Mouse (Mus musculus) cortical plate, adult 2 months (tissue): Measurements from ENCODE around the gene Det1.

Source experiments
- CTCF ChIP-seq: fragments of 200-500 bp; IDR thresholded peaks from 2 replicates; pipeline ENCODE4 v1.5.1; 2011; ENCODE audit warnings: mild to moderate bottlenecking, control low read depth, low read length; ENCODE audit not compliant: insufficient read depth; ENCODE audit errors: extremely low read depth
- POLR2A ChIP-seq: fragments of 200-500 bp; IDR thresholded peaks from 2 replicates; pipeline ENCODE4 v1.6.1; 2011; ENCODE audit warnings: mild to moderate bottlenecking, low read length, control low read depth; ENCODE audit not compliant: insufficient read depth; ENCODE audit errors: extremely low read depth

DNA sequence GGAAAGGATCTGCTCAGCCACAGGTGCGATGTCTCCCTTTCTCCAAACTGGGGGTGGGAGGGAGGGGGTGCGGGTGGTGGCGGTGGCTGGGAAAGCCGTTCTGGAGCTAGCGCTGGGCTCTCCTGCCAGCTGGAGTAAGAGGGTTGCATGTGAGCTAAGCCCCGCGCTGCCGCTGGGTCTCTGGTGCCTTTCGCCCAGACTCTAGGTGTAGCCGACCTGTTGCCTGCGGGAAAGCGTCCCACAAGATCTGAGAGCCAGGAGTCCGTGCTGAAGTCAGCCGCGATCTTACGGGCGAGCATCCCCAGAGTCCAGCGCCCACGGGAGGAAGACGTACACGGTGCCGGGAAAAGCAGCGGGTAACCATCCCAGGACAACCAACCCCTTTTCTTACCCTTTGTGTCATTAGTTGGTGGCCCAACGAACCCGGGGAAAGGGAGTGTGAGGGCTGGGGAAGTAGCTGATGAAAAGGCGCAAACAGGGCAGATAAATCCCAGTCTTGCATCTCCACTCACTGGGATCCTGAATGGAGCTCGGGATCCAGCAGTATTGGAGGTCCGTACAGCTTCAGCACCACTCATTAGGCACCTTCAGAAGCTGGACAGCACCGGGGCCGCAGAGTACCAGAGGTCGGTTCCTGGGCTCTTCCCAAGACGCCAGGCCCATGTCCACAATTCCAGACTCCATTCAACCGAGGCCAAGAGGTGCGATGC is 36.1 kb upstream of the Det1 start:
- no peak for TF ChIP-seq POLR2A
- no peak for TF ChIP-seq CTCF
